Comparison of ENCODE assay signal across 9 mouse cellular contexts in genomic region chr9:114930464-114931090, GRCm38 (mm10). TPM values are rescaled to one million over a fixed set of nuclear protein-coding genes. Genes with fewer than 3 reads are reported as not detected.
A peak's percentile ranks its signal among the peaks of the same experiment; 100 is the strongest.
DNase-seq lines count a peak whose midpoint lies in the region; ATAC-seq and TF ChIP-seq lines count a peak whose summit lies in the region.
"Had no signal": no experiment of that assay in that cellular context is flagged by ENCODE, and none has a peak within 500 bp of the region (broad histone marks: within the 10 kb centered on the region; RNA-seq: fewer than 3 reads in every experiment).

No protein-coding gene starts in this region.

- ATAC-seq in hindbrain, postnatal 0 days, result peak; percentile 79
- ATAC-seq in hindbrain, embryonic 12.5 days (ENCODE audit: low FRiP score), result no peak
- no peak for ATAC-seq in CD4-positive, CD25-positive, alpha-beta regulatory T cell, adult 4 months

- no peak overlapping the region for H3K9ac ChIP-seq in hindbrain, postnatal 0 days (replicated peaks; ENCODE audit: low read length)
- H3K9ac ChIP-seq in hindbrain, embryonic 12.5 days, result no peak overlapping the region
- H3K9ac ChIP-seq: liver, embryonic 15.5 days had no signal

- DNase-seq in hindbrain, postnatal 0 days (ENCODE audit: low spot score), result peak; percentile 84
- peak; percentile 62 for DNase-seq in adrenal gland, adult 8-10 months
- peak; percentile 23 to 34 for DNase-seq in frontal cortex, postnatal 14 days (ENCODE audit: low spot score in 2 of 2)
- DNase-seq in kidney, postnatal 10 days, result peak; percentile 63
- peak; percentile 61 to 82 for DNase-seq in lung, postnatal 4 days
- no peak for DNase-seq in c-Kit-positive CD71-positive TER-119-positive erythroid progenitor cells, embryonic 14.5 days (ENCODE audit: low spot score)

- H3K4me2 ChIP-seq in hindbrain, postnatal 0 days (ENCODE audit: low read depth, low read length), result no peak overlapping the region
- no peak overlapping the region for H3K4me2 ChIP-seq in hindbrain, embryonic 12.5 days (replicated peaks)
- H3K4me2 ChIP-seq: liver, embryonic 15.5 days had no signal

- H3K4me1 ChIP-seq in hindbrain, postnatal 0 days (ENCODE audit: insufficient read depth, low read length), result peaks cover 6% of the 10 kb centered on the region; the same call in 1 of the 2 replicates
- peaks cover 10% of the 10 kb centered on the region for H3K4me1 ChIP-seq in hindbrain, embryonic 12.5 days

- no peaks in the 10 kb centered on the region for H3K27me3 ChIP-seq in hindbrain, postnatal 0 days (ENCODE audit: insufficient read depth, low read length)
- no peaks in the 10 kb centered on the region for H3K27me3 ChIP-seq in hindbrain, embryonic 12.5 days
- H3K27me3 ChIP-seq: liver, embryonic 15.5 days had no signal

- H3K4me3 ChIP-seq in hindbrain, postnatal 0 days (ENCODE audit: low read length), result no peak overlapping the region
- no peak overlapping the region for H3K4me3 ChIP-seq in hindbrain, embryonic 12.5 days
- H3K4me3 ChIP-seq: liver, embryonic 15.5 days had no signal

- WGBS in hindbrain, postnatal 0 days, result 40% methylated on average over 9 of the region's 9 CpGs
- 74% methylated on average over 9 of the region's 9 CpGs for WGBS in hindbrain, embryonic 12.5 days

- H3K27ac ChIP-seq in hindbrain, postnatal 0 days, result peak overlapping the region; percentile 41; the same call in 1 of the 2 replicates
- no peak overlapping the region; the same call in 1 of the 2 replicates for H3K27ac ChIP-seq in hindbrain, embryonic 12.5 days
- H3K27ac ChIP-seq: liver, embryonic 15.5 days had no signal

- no peaks in the 10 kb centered on the region for H3K9me3 ChIP-seq in hindbrain, postnatal 0 days (ENCODE audit: low read length)
- H3K9me3 ChIP-seq in hindbrain, embryonic 12.5 days (replicated peaks), result no peaks in the 10 kb centered on the region
- H3K9me3 ChIP-seq: liver, embryonic 15.5 days had no signal

- no peaks in the 10 kb centered on the region for H3K36me3 ChIP-seq in hindbrain, postnatal 0 days (ENCODE audit: insufficient read depth, low read length)
- no peaks in the 10 kb centered on the region for H3K36me3 ChIP-seq in hindbrain, embryonic 12.5 days
- H3K36me3 ChIP-seq: liver, embryonic 15.5 days had no signal

- peak; percentile 31; the same call in 1 of the 2 replicates for TF ChIP-seq CTCF in hindbrain, postnatal 0 days (IDR thresholded peaks at IDR 0.05; ENCODE audit: low read depth)

RNA-seq across cellular contexts. Expression of gene Gpd1l, which starts 3.2 kb away (rescaled TPM):
- total RNA-seq in hindbrain, postnatal 0 days (2014; rRNA removed), result 75.9 and 79.3 TPM in 2 replicates
- polyA plus RNA-seq in hindbrain, postnatal 0 days (2015; fragmentation: Nextera tagmentation; extraction: Ambion mirVana), result 35.7 and 40.9 TPM in 2 replicates
- 16.3 and 17.2 TPM in 2 replicates for polyA plus RNA-seq in hindbrain, embryonic 12.5 days (2016; fragmentation: Nextera tagmentation; extraction: Ambion mirVana)
- 10 to 100 TPM; 30.8 to 40.4 (median 33.2) TPM for total RNA-seq in adrenal gland, adult 8-10 months (2022)
- 10 to 100 TPM; 17.5 to 26.8 TPM for polyA plus RNA-seq in CD4-positive, CD25-positive, alpha-beta regulatory T cell, adult 4 months (2017; shearing (Covaris generic))

RNA-seq across cellular contexts. Expression of gene Osbpl10, which starts 47.8 kb away (rescaled TPM):
- 18.2 and 22.5 TPM in 2 replicates for total RNA-seq in hindbrain, postnatal 0 days (2014; rRNA removed)
- polyA plus RNA-seq in hindbrain, postnatal 0 days (2015; fragmentation: Nextera tagmentation; extraction: Ambion mirVana), result 3.0 and 3.3 TPM in 2 replicates
- polyA plus RNA-seq in hindbrain, embryonic 12.5 days (2016; fragmentation: Nextera tagmentation; extraction: Ambion mirVana), result 2.9 and 3.3 TPM in 2 replicates
- 10 to 100 TPM in 1 of 4 experiments, 1 to 10 TPM in 3; 4.8 to 11.5 (median 8.3) TPM for total RNA-seq in adrenal gland, adult 8-10 months (2022)
- polyA plus RNA-seq in CD4-positive, CD25-positive, alpha-beta regulatory T cell, adult 4 months (2017; shearing (Covaris generic)), result not detected

RNA-seq across cellular contexts. Expression of gene Rps27rt, which starts 52.0 kb away (rescaled TPM):
- total RNA-seq in hindbrain, postnatal 0 days (2014; rRNA removed), result 32.8 and 182 TPM in 2 replicates
- polyA plus RNA-seq in hindbrain, postnatal 0 days (2015; fragmentation: Nextera tagmentation; extraction: Ambion mirVana), result 281 and 288 TPM in 2 replicates
- 350 and 413 TPM in 2 replicates for polyA plus RNA-seq in hindbrain, embryonic 12.5 days (2016; fragmentation: Nextera tagmentation; extraction: Ambion mirVana)
- total RNA-seq in adrenal gland, adult 8-10 months (2022), result 100 to 1,000 TPM in 1 of 4 experiments, 10 to 100 TPM in 3; 52.0 to 101 (median 75.4) TPM
- 1,000 to 10,000 TPM; 2,534 to 6,238 TPM for polyA plus RNA-seq in CD4-positive, CD25-positive, alpha-beta regulatory T cell, adult 4 months (2017; shearing (Covaris generic))
